Mouse (Mus musculus) MEL (cell line): ENCODE data around the gene Spata1. TPM values are rescaled to one million over a fixed set of nuclear protein-coding genes. Genes with fewer than 3 reads are reported as not detected.

Experiments used
- DNase-seq: peaks from one replicate; pipeline ENCODE4 v3.0.0; 2011; ENCODE audit warnings: low read depth, low spot score
- H3K27ac ChIP-seq: 2 replicates; pipeline ENCODE4 v1.5.1; 2012; ENCODE audit warnings: low read depth, mild to moderate bottlenecking, control low read depth, low read length, moderate library complexity; ENCODE audit not compliant: control insufficient read depth
- H3K27me3 ChIP-seq, 2 experiments: fragments of 150-350 bp in 1 of 2; sonication (generic) in 1 of 2; 2 replicates each; pipeline ENCODE4 v1.6.1; 2012; ENCODE audit warnings: low read length in 2 of 2, mild to moderate bottlenecking in 2 of 2, improper control_type of control experiment in 1 of 2, moderate library complexity in 1 of 2; ENCODE audit not compliant: insufficient read depth in 2 of 2, control insufficient read depth in 1 of 2
- H3K36me3 ChIP-seq, 2 experiments: 2 replicates each; pipeline ENCODE4 v1.6.1; 2012 to 2014; ENCODE audit warnings: low read length in 2 of 2, improper control_type of control experiment in 1 of 2, inconsistent platforms in 1 of 2, mild to moderate bottlenecking in 1 of 2; ENCODE audit not compliant: insufficient read depth in 2 of 2, control insufficient read depth in 1 of 2
- H3K4me1 ChIP-seq, 2 experiments: fragments of 150-350 bp in 1 of 2; sonication (generic) in 1 of 2; 2 replicates each; pipeline ENCODE4 v1.6.1; 2012; ENCODE audit warnings: low read length in 2 of 2, improper control_type of control experiment in 1 of 2, mild to moderate bottlenecking in 1 of 2; ENCODE audit not compliant: insufficient read depth in 2 of 2, control insufficient read depth in 1 of 2
- H3K4me3 ChIP-seq, 2 experiments: fragments of 150-350 bp in 1 of 2; sonication (generic) in 1 of 2; 2 replicates each; pipeline ENCODE4 v1.5.1; 2012; ENCODE audit warnings: low read depth in 2 of 2, low read length in 2 of 2, mild to moderate bottlenecking in 2 of 2, moderate library complexity in 2 of 2, control low read depth in 1 of 2, improper control_type of control experiment in 1 of 2; ENCODE audit not compliant: control insufficient read depth in 1 of 2, insufficient read depth in 1 of 2
- H3K79me2 ChIP-seq: 2 replicates; pipeline ENCODE4 v1.6.1; 2012; ENCODE audit warnings: mild to moderate bottlenecking, low read length, moderate library complexity; ENCODE audit not compliant: control insufficient read depth, poor library complexity, insufficient read depth
- H3K9ac ChIP-seq: 2 replicates; pipeline ENCODE4 v1.6.1; 2012; ENCODE audit warnings: low read depth, mild to moderate bottlenecking, control low read depth, low read length, moderate library complexity; ENCODE audit not compliant: control insufficient read depth, poor library complexity, severe bottlenecking
- H3K9me3 ChIP-seq: fragments of 150-350 bp; sonication (generic); replicated peaks from 2 replicates; pipeline ENCODE4 v1.6.1; 2012; ENCODE audit warnings: mild to moderate bottlenecking, low read length, improper control_type of control experiment, moderate library complexity; ENCODE audit not compliant: insufficient read depth
- CHD2 ChIP-seq: IDR thresholded peaks from 2 replicates; pipeline ENCODE4 v1.6.1; 2011; ENCODE audit warnings: low read length, improper control_type of control experiment
- CTCF ChIP-seq, 3 experiments: IDR thresholded peaks in 2 of 3; conservative IDR thresholded peaks in 1 of 3; 2 replicates each; pipeline ENCODE4 v1.5.1; 2011 to 2012; ENCODE audit warnings: low read length in 3 of 3, low read depth in 2 of 3, mild to moderate bottlenecking in 2 of 3, improper control_type of control experiment in 1 of 3, inconsistent platforms in 1 of 3, mixed read lengths in 1 of 3, moderate library complexity in 1 of 3; ENCODE audit not compliant: control insufficient read depth in 1 of 3, insufficient read depth in 1 of 3, poor library complexity in 1 of 3, severe bottlenecking in 1 of 3
- EP300 ChIP-seq, 2 experiments: IDR thresholded peaks; 2 replicates each; pipeline ENCODE4 v1.6.1; 2011; ENCODE audit warnings: improper control_type of control experiment in 2 of 2, low read length in 2 of 2, low read depth in 1 of 2, mild to moderate bottlenecking in 1 of 2
- GABPA ChIP-seq: IDR thresholded peaks from 2 replicates; pipeline ENCODE4 v1.6.1; 2012; ENCODE audit warnings: low read depth, mild to moderate bottlenecking, inconsistent platforms, low read length, improper control_type of control experiment, moderate library complexity
- JUND ChIP-seq: IDR thresholded peaks from 2 replicates; pipeline ENCODE4 v1.6.1; 2011; ENCODE audit warnings: low read depth, mild to moderate bottlenecking, improper control_type of control experiment, low read length
- MAFK ChIP-seq: IDR thresholded peaks from 2 replicates; pipeline ENCODE4 v1.6.1; 2011; ENCODE audit warnings: low read depth, mild to moderate bottlenecking, low read length, improper control_type of control experiment, borderline replicate concordance
- MAX ChIP-seq: IDR thresholded peaks from 2 replicates; pipeline ENCODE4 v1.6.1; 2011; ENCODE audit warnings: low read length, improper control_type of control experiment
- MAZ ChIP-seq: IDR thresholded peaks from 2 replicates; pipeline ENCODE4 v1.6.1; 2012; ENCODE audit warnings: low read depth, mild to moderate bottlenecking, inconsistent platforms, low read length, improper control_type of control experiment
- MEF2A ChIP-seq: IDR thresholded peaks from 2 replicates; pipeline ENCODE4 v1.6.1; 2014; ENCODE audit warnings: low read depth, mild to moderate bottlenecking, inconsistent platforms, low read length, improper control_type of control experiment; ENCODE audit not compliant: poor library complexity, insufficient replicate concordance, severe bottlenecking; ENCODE audit errors: extremely low read depth
- MYC ChIP-seq: IDR thresholded peaks from 2 replicates; pipeline ENCODE4 v1.6.1; 2011; ENCODE audit warnings: low read depth, mild to moderate bottlenecking, low read length, improper control_type of control experiment, moderate library complexity
- NELFE ChIP-seq: IDR thresholded peaks from 2 replicates; pipeline ENCODE4 v1.6.1; 2011; ENCODE audit warnings: low read depth, low read length, improper control_type of control experiment
- POLR2A ChIP-seq, 2 experiments: IDR thresholded peaks; 2 replicates each; pipeline ENCODE4 v1.6.1; 2011 to 2012; ENCODE audit warnings: low read length in 2 of 2, mild to moderate bottlenecking in 2 of 2, control low read depth in 1 of 2, improper control_type of control experiment in 1 of 2, low read depth in 1 of 2, moderate library complexity in 1 of 2; ENCODE audit not compliant: control insufficient read depth in 1 of 2, insufficient read depth in 1 of 2, poor library complexity in 1 of 2
- POLR2AphosphoS2 ChIP-seq: IDR thresholded peaks from 2 replicates; pipeline ENCODE4 v1.6.1; 2011; ENCODE audit warnings: low read length, improper control_type of control experiment
- POLR2AphosphoS5 ChIP-seq: IDR thresholded peaks from 2 replicates; pipeline ENCODE4 v1.6.1; 2012; ENCODE audit warnings: low read depth, borderline replicate concordance, mild to moderate bottlenecking, inconsistent platforms, low read length, moderate library complexity, mixed read lengths
- RAD21 ChIP-seq: IDR thresholded peaks from 2 replicates; pipeline ENCODE4 v1.6.1; 2011; ENCODE audit warnings: mild to moderate bottlenecking, low read depth, low read length, improper control_type of control experiment
- SIN3A ChIP-seq: IDR thresholded peaks from 2 replicates; pipeline ENCODE4 v1.6.1; 2012; ENCODE audit warnings: low read length, improper control_type of control experiment, inconsistent platforms
- SMC3 ChIP-seq: IDR thresholded peaks from 2 replicates; pipeline ENCODE4 v1.6.1; 2011; ENCODE audit warnings: low read depth, low read length, improper control_type of control experiment
- TAL1 ChIP-seq: IDR thresholded peaks from 2 replicates; pipeline ENCODE4 v1.6.1; 2012; ENCODE audit warnings: mild to moderate bottlenecking, inconsistent platforms, low read length, moderate library complexity, mixed read lengths
- USF1 ChIP-seq: IDR thresholded peaks from 2 replicates; pipeline ENCODE4 v1.6.1; 2014; ENCODE audit warnings: low read depth, mild to moderate bottlenecking, inconsistent platforms, low read length, improper control_type of control experiment, moderate library complexity
- USF2 ChIP-seq, 2 experiments: IDR thresholded peaks; 2 replicates each; pipeline ENCODE4 v1.6.1; 2011 to 2012; ENCODE audit warnings: improper control_type of control experiment in 2 of 2, low read length in 2 of 2, borderline replicate concordance in 1 of 2, inconsistent platforms in 1 of 2, low read depth in 1 of 2, mild to moderate bottlenecking in 1 of 2; ENCODE audit not compliant: insufficient read depth in 1 of 2
- ZC3H11A ChIP-seq: IDR thresholded peaks from 2 replicates; pipeline ENCODE4 v1.6.1; 2012; ENCODE audit warnings: low read depth, mild to moderate bottlenecking, inconsistent platforms, low read length, improper control_type of control experiment
- ZMIZ1 ChIP-seq: IDR thresholded peaks from 2 replicates; pipeline ENCODE4 v1.6.1; 2012; ENCODE audit warnings: low read depth, mild to moderate bottlenecking, inconsistent platforms, low read length, improper control_type of control experiment, moderate library complexity
- ZNF384 ChIP-seq: IDR thresholded peaks from 2 replicates; pipeline ENCODE4 v1.6.1; 2012; ENCODE audit warnings: low read depth, mild to moderate bottlenecking, inconsistent platforms, low read length, improper control_type of control experiment
- polyA plus RNA-seq, 2 experiments: library from polyadenylated mRNA; stranded (reverse) in 1 of 2; unstranded in 1 of 2; fragments of >175 nt in 1 of 2; fragments of >200 nt in 1 of 2; gene quantifications; 2 replicates each; pipeline versions ENCODE4 v1.2.1 to v1.2.4; 2012; ENCODE audit warnings: low replicate concordance in 2 of 2, low read depth in 1 of 2; ENCODE audit not compliant: insufficient read length in 2 of 2, insufficient read depth in 1 of 2, missing spikeins in 1 of 2
- total RNA-seq: library from RNA; depleted of rRNA; stranded (reverse); fragments of 300-350 nt; gene quantifications from 2 replicates; pipeline ENCODE4 v1.2.3, GENCODE M21; 2012

Gene Spata1
- total and polyA plus RNA-seq, 3 experiments = 1.1 to 1.9 TPM; not detected in 1

GRCm38 (mm10) chr3:146486464-146486863 is 13.1 kb downstream of the Spata1 start:
- no peaks in the 10 kb centered on the region for H3K27me3 ChIP-seq
- H3K27ac ChIP-seq = no peak overlapping the region
- no peaks in the 10 kb centered on the region for H3K36me3 ChIP-seq
- no peaks in the 10 kb centered on the region for H3K79me2 ChIP-seq
- H3K4me1 ChIP-seq = peaks cover 0 to 3% of the 10 kb centered on the region in 2 experiments; a peak in 3 of 4 replicates
- no peak overlapping the region for H3K9ac ChIP-seq
- H3K9me3 ChIP-seq = no peaks in the 10 kb centered on the region
- DNase-seq = no peak
- TF ChIP-seq CHD2 = no peak
- peak; percentile 32 for TF ChIP-seq RAD21
- 0 out of 2 replicates have a peak, but pooled peaks have one; percentile 9 for TF ChIP-seq SMC3
- TF ChIP-seq ZMIZ1 = no peak
- no peak for TF ChIP-seq POLR2AphosphoS2
- peak; percentile 14 to 34 (median 22); a peak in 5 of 6 replicates for TF ChIP-seq CTCF (IDR thresholded peaks at IDR 0.05 in 2 of 3, conservative IDR thresholded peaks at IDR 0.05 in 1 of 3; ENCODE audit: control insufficient read depth in 1 of 3, insufficient read depth in 1 of 3, low read depth in 2 of 3, low read length in 3 of 3, poor library complexity in 1 of 3, severe bottlenecking in 1 of 3)
- H3K4me3 ChIP-seq = no peak overlapping the region

GRCm38 (mm10) chr3:146482044-146482443 is 17.5 kb downstream of the Spata1 start:
- no peak for TF ChIP-seq POLR2A (IDR thresholded peaks at IDR 0.05; ENCODE audit: control insufficient read depth in 1 of 2, insufficient read depth in 1 of 2, low read depth in 1 of 2, low read length in 2 of 2, poor library complexity in 1 of 2)
- TF ChIP-seq ZNF384 = no peak
- TF ChIP-seq MAX = no peak
- TF ChIP-seq MAFK = no peak
- no peak for TF ChIP-seq TAL1
- no peak for TF ChIP-seq JUND
- peak; percentile 54 for TF ChIP-seq SMC3
- no peak for TF ChIP-seq NELFE
- TF ChIP-seq MEF2A = no peak
- no peak for TF ChIP-seq EP300 (IDR thresholded peaks at IDR 0.05; ENCODE audit: low read depth in 1 of 2, low read length in 2 of 2)
- no peak for TF ChIP-seq USF2 (IDR thresholded peaks at IDR 0.05; ENCODE audit: borderline replicate concordance in 1 of 2, insufficient read depth in 1 of 2, low read depth in 1 of 2, low read length in 2 of 2)
- no peak for TF ChIP-seq USF1
- peak in 2 of 3 experiments; percentile 5 to 51; a peak in 2 of 6 replicates for TF ChIP-seq CTCF (IDR thresholded peaks at IDR 0.05 in 2 of 3, conservative IDR thresholded peaks at IDR 0.05 in 1 of 3; ENCODE audit: control insufficient read depth in 1 of 3, insufficient read depth in 1 of 3, low read depth in 2 of 3, low read length in 3 of 3, poor library complexity in 1 of 3, severe bottlenecking in 1 of 3)
- no peak for TF ChIP-seq SIN3A
- no peak for TF ChIP-seq POLR2AphosphoS5
- TF ChIP-seq MAZ = no peak
- TF ChIP-seq RAD21 = peak; percentile 37
- TF ChIP-seq ZMIZ1 = no peak
- TF ChIP-seq CHD2 = no peak
- no peak for TF ChIP-seq GABPA
- peak; percentile 26; the same call in 1 of the 2 replicates for TF ChIP-seq ZC3H11A
- TF ChIP-seq MYC = no peak
- H3K9ac ChIP-seq = no peak overlapping the region
- H3K27ac ChIP-seq = no peak overlapping the region
- H3K4me3 ChIP-seq = no peak overlapping the region
- H3K9me3 ChIP-seq = no peaks in the 10 kb centered on the region
- no peaks in the 10 kb centered on the region for H3K4me1 ChIP-seq
- H3K27me3 ChIP-seq = no peaks in the 10 kb centered on the region
- no peaks in the 10 kb centered on the region for H3K36me3 ChIP-seq
- no peaks in the 10 kb centered on the region for H3K79me2 ChIP-seq
- DNase-seq = no peak
